In genomic region chr6:82909136-82909855, GRCm38 (mm10) we compare ENCODE assay signal across 9 mouse cellular contexts. TPM values are rescaled to one million over a fixed set of nuclear protein-coding genes. Genes with fewer than 3 reads are reported as not detected.
A peak's percentile ranks its signal among the peaks of the same experiment; 100 is the strongest.
DNase-seq lines count a peak whose midpoint lies in the region; ATAC-seq lines count a peak whose summit lies in the region.
"Had no signal": no experiment of that assay in that cellular context is flagged by ENCODE, and none has a peak within 500 bp of the region (broad histone marks: within the 10 kb centered on the region; RNA-seq: fewer than 3 reads in every experiment).

No protein-coding gene starts in this region.

- H3K4me3 ChIP-seq in hindbrain, embryonic 14.5 days (replicated peaks; ENCODE audit: low read length) = no peak overlapping the region
- H3K4me3 ChIP-seq in hindbrain, embryonic 16.5 days (ENCODE audit: low read length) = no peak overlapping the region
- H3K4me3 ChIP-seq: lung, embryonic 15.5 days had no signal

- no peaks in the 10 kb centered on the region for H3K9me3 ChIP-seq in hindbrain, embryonic 14.5 days (ENCODE audit: control insufficient read depth, low read length)
- no peaks in the 10 kb centered on the region for H3K9me3 ChIP-seq in hindbrain, embryonic 16.5 days (ENCODE audit: control insufficient read depth, low read length)
- H3K9me3 ChIP-seq: lung, embryonic 15.5 days had no signal

- no peak for ATAC-seq in hindbrain, embryonic 14.5 days (ENCODE audit: low FRiP score)
- ATAC-seq in hindbrain, embryonic 16.5 days = no peak

- H3K27ac ChIP-seq in hindbrain, embryonic 14.5 days = no peak overlapping the region
- H3K27ac ChIP-seq in hindbrain, embryonic 16.5 days (ENCODE audit: low read depth, low read length) = no peak overlapping the region
- H3K27ac ChIP-seq: lung, embryonic 15.5 days had no signal

- no peak overlapping the region for H3K4me2 ChIP-seq in hindbrain, embryonic 14.5 days (replicated peaks)
- H3K4me2 ChIP-seq in hindbrain, embryonic 16.5 days (ENCODE audit: low read length) = no peak overlapping the region
- H3K4me2 ChIP-seq: lung, embryonic 15.5 days had no signal

- H3K36me3 ChIP-seq in hindbrain, embryonic 14.5 days (replicated peaks; ENCODE audit: control insufficient read depth, insufficient read depth) = peaks cover 10% of the 10 kb centered on the region
- peaks cover 13% of the 10 kb centered on the region for H3K36me3 ChIP-seq in hindbrain, embryonic 16.5 days (ENCODE audit: control insufficient read depth, insufficient read depth, low read length)
- H3K36me3 ChIP-seq: lung, embryonic 15.5 days had no signal

- no peaks in the 10 kb centered on the region for H3K27me3 ChIP-seq in hindbrain, embryonic 14.5 days (ENCODE audit: control insufficient read depth, insufficient read depth, low read length)
- no peaks in the 10 kb centered on the region for H3K27me3 ChIP-seq in hindbrain, embryonic 16.5 days (replicated peaks; ENCODE audit: control insufficient read depth, insufficient read depth, low read length)
- H3K27me3 ChIP-seq: lung, embryonic 15.5 days had no signal

- DNase-seq in hindbrain, embryonic 14.5 days (ENCODE audit: low spot score) = peak; percentile 48
- peak; percentile 66 for DNase-seq in A20 (ENCODE audit: low read depth, low spot score)
- DNase-seq in Muller cell, postnatal 12 days (ENCODE audit: inconsistent ontology term) = peak; percentile 91
- DNase-seq in cerebellum, postnatal 14 days = peak; percentile 68 to 76
- DNase-seq in kidney, postnatal 14 days = peak; percentile 17
- peak; percentile 87 for DNase-seq in naive thymus-derived CD4-positive, alpha-beta T cell, adult 2 months (ENCODE audit: low read depth)
- no peak for DNase-seq in ovary, postnatal 10 days (ENCODE audit: low spot score)

- H3K4me1 ChIP-seq in hindbrain, embryonic 14.5 days (replicated peaks; ENCODE audit: control insufficient read depth, insufficient read depth, low read length) = no peaks in the 10 kb centered on the region
- H3K4me1 ChIP-seq in hindbrain, embryonic 16.5 days (ENCODE audit: control insufficient read depth, insufficient read depth, low read depth, low read length) = no peaks in the 10 kb centered on the region
- H3K4me1 ChIP-seq: lung, embryonic 15.5 days had no signal

- no peak overlapping the region for H3K9ac ChIP-seq in hindbrain, embryonic 14.5 days
- H3K9ac ChIP-seq in hindbrain, embryonic 16.5 days (ENCODE audit: low read depth, low read length) = no peak overlapping the region
- H3K9ac ChIP-seq: lung, embryonic 15.5 days had no signal

- WGBS in hindbrain, embryonic 14.5 days = 65% methylated on average over 14 of the region's 14 CpGs
- 66% methylated on average over 14 of the region's 14 CpGs for WGBS in hindbrain, embryonic 16.5 days

RNA-seq across cellular contexts. Expression of gene Sema4f, which starts 30.3 kb away (rescaled TPM):
- 14.0 and 14.4 TPM in 2 replicates for polyA plus RNA-seq in hindbrain, embryonic 14.5 days (2014; fragmentation: Nextera tagmentation; extraction: Ambion mirVana)
- 21.9 and 24.8 TPM in 2 replicates for polyA plus RNA-seq in hindbrain, embryonic 16.5 days (2015; fragmentation: Nextera tagmentation; extraction: Ambion mirVana)

RNA-seq across cellular contexts. Expression of gene M1ap, which starts 37.4 kb away (rescaled TPM):
- 0.16 TPM in 1 of 2 replicates, not detected in the other for polyA plus RNA-seq in hindbrain, embryonic 14.5 days (2014; fragmentation: Nextera tagmentation; extraction: Ambion mirVana)
- polyA plus RNA-seq in hindbrain, embryonic 16.5 days (2015; fragmentation: Nextera tagmentation; extraction: Ambion mirVana) = 0.41 TPM in 1 of 2 replicates, not detected in the other
